Mouse (Mus musculus) kidney, adult 2 months (tissue): ENCODE results near the gene Ccl24. TPM values are rescaled to one million over a fixed set of nuclear protein-coding genes. Genes with fewer than 3 reads are reported as not detected.

Experiments
- DNase-seq: peaks from one replicate; pipeline ENCODE4 v3.0.0; 2021
- H3K27ac ChIP-seq: fragments of 200-500 bp; 2 replicates; pipeline ENCODE4 v1.5.1; 2012; ENCODE audit warnings: low read depth, low read length, control low read depth, inconsistent platforms; ENCODE audit not compliant: insufficient read depth
- H3K27me3 ChIP-seq: fragments of 200-500 bp; replicated peaks from 2 replicates; pipeline ENCODE4 v1.6.1; 2012; ENCODE audit warnings: mild to moderate bottlenecking, moderate library complexity, low read length, inconsistent platforms; ENCODE audit not compliant: control insufficient read depth, insufficient read depth
- H3K36me3 ChIP-seq: fragments of 200-500 bp; 2 replicates; pipeline ENCODE4 v1.6.1; 2012; ENCODE audit warnings: mild to moderate bottlenecking, moderate library complexity, low read length, inconsistent platforms; ENCODE audit not compliant: control insufficient read depth, insufficient read depth
- H3K4me1 ChIP-seq: fragments of 200-500 bp; 2 replicates; pipeline ENCODE4 v1.6.1; 2011; ENCODE audit warnings: low read length; ENCODE audit not compliant: control insufficient read depth, insufficient read depth
- H3K4me3 ChIP-seq: fragments of 200-500 bp; 2 replicates; pipeline ENCODE4 v1.5.1; 2011; ENCODE audit warnings: mild to moderate bottlenecking, low read depth, low read length, control low read depth; ENCODE audit not compliant: insufficient read depth
- CTCF ChIP-seq: fragments of 200-500 bp; conservative IDR thresholded peaks from 2 replicates; pipeline ENCODE4 v1.5.1; 2011; ENCODE audit warnings: low read depth, mild to moderate bottlenecking, control low read depth, low read length, moderate library complexity, mixed read lengths; ENCODE audit not compliant: insufficient read depth, insufficient read length
- POLR2A ChIP-seq: fragments of 200-500 bp; IDR thresholded peaks from one replicate; pipeline ENCODE4 v1.6.1; 2011; ENCODE audit warnings: low read depth, low read length, control low read depth
- WGBS: fragments of 180-500 bp; shearing (Covaris S2); methylation state at CpG from one replicate; pipeline ENCODE4 v1.1.7; 2018; 5-methylcytosine and 5-hydroxymethylcytosine counted together
- polyA plus RNA-seq: library from polyadenylated mRNA; depleted of rRNA; stranded (reverse); fragments of >200 nt; gene quantifications from 2 replicates; pipeline ENCODE4 v1.2.3, GENCODE M21; 2012

Gene Ccl24
- polyA plus RNA-seq, 1 experiment, result 1.0 TPM

DNA sequence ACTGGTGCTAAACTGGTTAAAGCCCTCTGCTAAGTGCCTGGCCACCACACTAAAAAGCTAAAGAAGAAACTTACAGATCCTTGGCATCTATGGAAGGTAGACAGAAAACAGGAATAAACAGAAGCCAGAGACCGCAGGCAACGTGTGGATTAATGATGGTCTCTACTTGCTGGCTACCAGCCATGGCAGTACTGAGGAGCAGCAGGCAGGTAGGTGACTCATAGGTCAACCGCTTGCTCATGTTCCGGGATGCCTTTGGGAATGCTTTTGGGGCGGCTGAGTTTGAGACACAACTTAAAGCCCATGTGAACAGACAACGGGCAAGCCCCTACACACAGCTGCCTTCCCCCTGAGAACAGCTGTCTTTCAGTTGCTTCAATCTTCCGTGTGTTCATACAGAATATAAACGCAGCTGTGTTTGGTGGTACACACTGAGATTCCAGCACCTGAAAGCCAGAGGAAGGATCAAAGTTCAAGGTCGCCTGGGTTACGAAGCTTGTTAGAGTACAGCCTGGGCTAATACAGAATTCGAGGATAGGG lies 41.5 kb downstream of the Ccl24 start:
- no peak for DNase-seq
- no peak overlapping the region for H3K27ac ChIP-seq
- no peak for TF ChIP-seq POLR2A
- no peak for TF ChIP-seq CTCF
- H3K27me3 ChIP-seq, result no peaks in the 10 kb centered on the region
- H3K36me3 ChIP-seq, result no peaks in the 10 kb centered on the region
- H3K4me3 ChIP-seq, result no peak overlapping the region
- H3K4me1 ChIP-seq, result 0 out of 2 replicates have a peak, but pooled peaks cover 2% of the 10 kb centered on the region
- WGBS, result 72% methylated on average over 11 of the region's 11 CpGs

DNA sequence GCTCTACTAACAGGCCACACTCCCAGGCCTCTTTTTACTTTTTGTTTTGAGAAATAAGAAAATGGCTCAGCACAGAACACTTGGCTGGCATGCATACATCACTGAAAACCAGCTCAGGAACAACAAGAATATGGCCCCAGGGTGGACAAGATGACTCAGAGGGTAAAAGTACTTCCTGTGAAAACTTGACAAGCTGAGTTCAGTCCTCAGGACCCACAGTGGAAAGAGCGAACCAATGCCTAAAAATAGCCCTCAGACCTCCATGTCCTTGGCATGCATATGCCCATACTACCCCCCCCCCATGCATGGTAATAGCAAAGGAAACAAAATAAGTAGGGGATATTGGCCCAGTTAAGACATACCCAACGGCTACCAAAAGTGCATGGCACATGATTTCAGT lies 42.9 kb downstream of the Ccl24 start:
- Histone ChIP-seq H3K27ac (no peak overlapping the region), H3K36me3 (no peaks in the 10 kb centered on the region), H3K27me3 (no peaks in the 10 kb centered on the region), H3K4me3 (no peak overlapping the region), H3K4me1 (0 out of 2 replicates have a peak, but pooled peaks cover 2% of the 10 kb centered on the region)
- DNase-seq, result no peak
- WGBS, result 48% methylated on average over 2 of the region's 2 CpGs
- no peak for TF ChIP-seq CTCF
- no peak for TF ChIP-seq POLR2A

- H3K36me3 ChIP-seq, result no peaks in the 10 kb centered on the region
- WGBS, result 86% methylated on average over 3 of the region's 3 CpGs
- no peak overlapping the region for H3K27ac ChIP-seq
- no peaks in the 10 kb centered on the region for H3K27me3 ChIP-seq
- no peak for DNase-seq
- 0 out of 2 replicates have a peak, but pooled peaks cover 2% of the 10 kb centered on the region for H3K4me1 ChIP-seq
- peak; percentile 36; the same call in 1 of the 2 replicates for TF ChIP-seq CTCF
- no peak for TF ChIP-seq POLR2A
- no peak overlapping the region for H3K4me3 ChIP-seq
These were observed 43.5 kb downstream of the Ccl24 start for GRCm38 (mm10) chr5:135529310-135529709.

DNA sequence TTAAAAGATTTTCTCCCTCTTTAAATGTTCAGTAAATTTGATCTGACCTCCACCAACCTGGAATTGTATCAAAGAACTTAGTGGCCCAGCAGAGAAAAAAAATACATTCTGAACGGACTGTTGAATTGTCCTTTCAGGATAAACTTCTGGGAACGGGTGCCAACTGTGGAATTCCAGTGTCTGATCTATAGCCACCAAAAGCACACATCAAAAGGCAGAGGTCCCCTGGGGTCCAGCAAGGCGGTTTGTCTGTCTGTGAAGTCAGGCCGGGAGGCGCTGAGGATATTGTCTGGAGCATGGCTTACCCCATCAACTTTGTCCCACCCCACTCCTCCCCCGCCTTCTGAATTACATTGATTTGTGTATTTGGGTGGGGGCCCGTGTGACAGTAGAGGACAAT lies 44.9 kb downstream of the Ccl24 start:
- peak; percentile 37 for DNase-seq
- H3K27ac ChIP-seq, result no peak overlapping the region
- H3K27me3 ChIP-seq, result no peaks in the 10 kb centered on the region
- H3K36me3 ChIP-seq, result no peaks in the 10 kb centered on the region
- no peak overlapping the region for H3K4me3 ChIP-seq
- H3K4me1 ChIP-seq, result 0 out of 2 replicates have a peak, but pooled peaks cover 2% of the 10 kb centered on the region
- WGBS, result 31% methylated on average over 7 of the region's 7 CpGs
- no peak for TF ChIP-seq POLR2A
- no peak for TF ChIP-seq CTCF

DNA sequence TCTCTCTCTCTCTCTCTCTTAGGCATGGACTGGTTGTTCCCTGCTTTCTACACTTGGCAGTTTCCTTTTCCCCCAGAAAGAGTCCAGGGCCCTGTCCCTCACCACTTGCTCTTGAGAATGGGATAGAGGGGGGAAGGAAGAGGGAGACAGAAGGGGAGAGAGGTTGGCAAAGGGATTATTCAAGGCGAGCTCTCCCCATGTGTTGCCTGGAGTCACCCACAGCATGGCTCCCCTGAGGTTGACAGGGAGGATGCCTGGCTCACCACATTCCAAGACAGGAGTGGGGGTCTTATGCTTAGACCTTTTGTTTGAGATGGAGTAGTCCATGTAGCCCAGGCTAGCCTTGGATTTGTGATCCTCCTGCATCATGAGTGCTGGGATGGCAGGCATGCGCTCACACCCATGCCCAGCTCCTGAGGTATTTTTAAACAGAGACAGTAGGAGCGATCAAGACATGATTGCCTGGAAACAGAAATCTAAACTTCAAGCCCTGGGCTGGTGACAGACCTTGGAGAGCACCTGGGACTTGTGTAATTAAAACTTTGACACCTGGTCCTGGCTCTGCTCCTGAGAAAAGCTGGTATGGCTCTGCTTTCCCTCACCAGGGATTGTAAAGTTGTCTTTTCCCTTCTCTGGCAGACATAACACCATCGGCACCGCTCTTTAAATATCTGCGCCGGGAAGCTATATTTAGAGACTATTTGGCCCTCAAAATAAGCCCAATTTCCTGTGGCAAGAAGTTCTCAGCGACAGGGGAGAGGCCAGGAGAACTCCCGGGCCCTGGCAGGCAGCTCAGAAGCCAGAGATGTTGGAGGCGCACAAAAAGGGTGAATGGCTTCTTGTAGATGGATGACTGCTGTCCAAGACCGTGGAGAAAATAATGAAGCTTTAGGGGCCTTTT lies 47.9 kb downstream of the Ccl24 start:
- peak overlapping the region; percentile 83 for H3K27ac ChIP-seq
- H3K4me3 ChIP-seq, result no peak overlapping the region
- no peaks in the 10 kb centered on the region for H3K27me3 ChIP-seq
- H3K36me3 ChIP-seq, result no peaks in the 10 kb centered on the region
- TF ChIP-seq CTCF (no peak), POLR2A (no peak)
- 52% methylated on average over 11 of the region's 11 CpGs for WGBS
- peak; percentile 56 for DNase-seq
- 0 out of 2 replicates have a peak, but pooled peaks cover 2% of the 10 kb centered on the region for H3K4me1 ChIP-seq

GRCm38 (mm10) chr5:135524087-135524486 lies 48.8 kb downstream of the Ccl24 start:
- Histone ChIP-seq H3K27ac (no peak overlapping the region; the same call in 1 of the 2 replicates), H3K27me3 (no peaks in the 10 kb centered on the region), H3K36me3 (no peaks in the 10 kb centered on the region), H3K4me1 (0 out of 2 replicates have a peak, but pooled peaks cover 2% of the 10 kb centered on the region), H3K4me3 (no peak overlapping the region)
- no peak for TF ChIP-seq CTCF
- no peak for TF ChIP-seq POLR2A
- DNase-seq, result no peak
- WGBS, result 55% methylated on average over 2 of the region's 2 CpGs
